Mouse (Mus musculus) embryonic facial prominence, embryonic 15.5 days (tissue): ENCODE data around the gene Cbx8. TPM values are rescaled to one million over a fixed set of nuclear protein-coding genes. Genes with fewer than 3 reads are reported as not detected.

Source experiments
- ATAC-seq: fragments of 200-750 bp; cut with Nextera tagmentation; 2 replicates; pipeline ENCODE4 v1.8.0; 2017; ENCODE audit warnings: low read depth, moderate TSS enrichment; ENCODE audit not compliant: insufficient number of reproducible peaks, low FRiP score, low TSS enrichment
- H3K27ac ChIP-seq: fragments of 300-500 bp; sonication (generic); replicated peaks from 2 replicates; pipeline ENCODE4 v1.5.1; 2015; ENCODE audit warnings: mild to moderate bottlenecking, inconsistent platforms
- H3K27me3 ChIP-seq: fragments of 300-500 bp; sonication (generic); 2 replicates; pipeline ENCODE4 v1.6.1; 2015; ENCODE audit warnings: inconsistent platforms
- H3K36me3 ChIP-seq: fragments of 300-500 bp; sonication (generic); 2 replicates; pipeline ENCODE4 v1.6.1; 2015; ENCODE audit warnings: mild to moderate bottlenecking, inconsistent platforms
- H3K4me1 ChIP-seq: fragments of 300-500 bp; sonication (generic); 2 replicates; pipeline ENCODE4 v1.6.1; 2015; ENCODE audit warnings: inconsistent platforms
- H3K4me2 ChIP-seq: fragments of 300-500 bp; sonication (generic); replicated peaks from 2 replicates; pipeline ENCODE4 v1.6.1; 2015; ENCODE audit warnings: mild to moderate bottlenecking, inconsistent platforms
- H3K4me3 ChIP-seq: fragments of 300-500 bp; sonication (generic); replicated peaks from 2 replicates; pipeline ENCODE4 v1.5.1; 2015; ENCODE audit warnings: mild to moderate bottlenecking, inconsistent platforms
- H3K9ac ChIP-seq: fragments of 300-500 bp; sonication (generic); 2 replicates; pipeline ENCODE4 v1.6.1; 2015; ENCODE audit warnings: inconsistent platforms
- H3K9me3 ChIP-seq: fragments of 300-500 bp; sonication (generic); replicated peaks from 2 replicates; pipeline ENCODE4 v1.6.1; 2016; ENCODE audit warnings: inconsistent platforms
- WGBS: fragments of 180-500 bp; shearing (Covaris S2); methylation state at CpG from one replicate; pipeline ENCODE4 v1.1.7; 2015; 5-methylcytosine and 5-hydroxymethylcytosine counted together
- polyA plus RNA-seq: library from polyadenylated mRNA; unstranded; fragments of >200 nt; fragmentation: Nextera tagmentation; extraction: Ambion mirVana; gene quantifications from 2 replicates; pipeline ENCODE4 v1.2.1, GENCODE M21; 2015

Cbx8 gene
- polyA plus RNA-seq, 1 experiment from 2014 or later: 10.3 TPM

DNA sequence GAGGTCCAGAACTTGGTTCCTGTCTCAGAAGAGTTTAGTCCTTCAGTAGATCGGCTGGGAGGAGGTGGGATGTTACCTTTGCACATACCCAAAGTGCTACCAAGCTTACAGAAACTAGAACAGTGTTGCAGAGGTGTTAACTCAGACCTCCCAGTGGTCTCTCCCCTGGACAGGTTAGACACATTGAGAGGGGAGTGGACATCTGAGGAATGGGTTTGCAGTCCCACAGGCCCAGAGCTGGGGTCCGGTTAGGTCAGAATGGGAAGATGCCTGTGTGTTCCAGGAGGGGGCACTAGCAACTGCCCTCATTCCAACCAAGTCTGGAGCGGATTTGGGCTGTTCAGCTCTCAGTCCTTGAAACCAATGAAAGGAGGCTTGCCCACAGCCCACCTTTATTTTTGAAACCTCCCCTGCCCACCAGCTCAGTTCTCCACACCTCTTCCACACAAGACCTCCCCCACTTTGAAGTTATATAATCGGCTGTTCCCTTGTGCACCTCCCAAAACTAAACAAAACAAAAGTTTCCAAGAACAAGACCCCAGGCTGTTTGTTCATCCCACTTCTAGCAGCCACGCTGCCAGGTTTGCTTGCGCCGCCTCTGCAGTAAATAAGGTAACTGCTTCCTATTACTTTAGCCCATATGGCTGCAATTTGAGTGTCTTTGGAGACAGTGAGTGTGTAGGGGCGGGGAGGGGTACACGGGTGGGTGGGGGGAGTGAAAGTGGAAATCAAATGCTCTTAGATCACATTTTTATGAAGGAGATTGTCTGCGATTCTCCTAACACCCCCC lies 3.2 kb upstream of the Cbx8 start:
- peaks cover 84% of the 10 kb centered on the region for H3K4me1 ChIP-seq
- peaks cover 71% of the 10 kb centered on the region for H3K27me3 ChIP-seq
- ATAC-seq: no peak
- H3K36me3 ChIP-seq: 0 out of 2 replicates have a peak, but pooled peaks cover 3% of the 10 kb centered on the region
- peak overlapping the region; percentile 78; the same call in 1 of the 2 replicates for H3K27ac ChIP-seq
- WGBS: 6% methylated on average over 10 of the region's 10 CpGs
- no peaks in the 10 kb centered on the region for H3K9me3 ChIP-seq
- peak overlapping the region; percentile 23; the same call in 1 of the 2 replicates for H3K4me3 ChIP-seq
- H3K9ac ChIP-seq: no peak overlapping the region
- H3K4me2 ChIP-seq: peak overlapping the region; percentile 48

DNA sequence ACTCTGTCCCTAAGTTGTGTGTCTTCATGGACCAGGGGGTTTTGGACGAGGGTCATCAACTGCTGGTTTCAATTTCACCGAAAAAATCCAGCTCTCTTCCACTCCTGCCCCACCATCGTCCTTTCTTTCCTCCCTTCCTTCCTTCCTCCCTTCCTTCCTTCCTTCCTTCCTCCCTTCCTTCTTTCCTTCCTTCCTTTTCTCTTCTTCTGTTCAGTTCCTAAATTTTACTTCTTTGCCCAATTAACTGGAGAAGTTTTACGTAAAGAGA lies 2.4 kb upstream of the Cbx8 start:
- peak overlapping the region; percentile 99 for H3K4me2 ChIP-seq
- ATAC-seq: no peak
- 9% methylated on average over 4 of the region's 4 CpGs for WGBS
- H3K4me1 ChIP-seq: peaks cover 87% of the 10 kb centered on the region
- H3K27me3 ChIP-seq: peaks cover 70% of the 10 kb centered on the region
- peaks cover 8% of the 10 kb centered on the region for H3K36me3 ChIP-seq
- H3K9me3 ChIP-seq: no peaks in the 10 kb centered on the region
- H3K9ac ChIP-seq: no peak overlapping the region
- peak overlapping the region; percentile 78 for H3K27ac ChIP-seq
- H3K4me3 ChIP-seq: peak overlapping the region; percentile 75

DNA sequence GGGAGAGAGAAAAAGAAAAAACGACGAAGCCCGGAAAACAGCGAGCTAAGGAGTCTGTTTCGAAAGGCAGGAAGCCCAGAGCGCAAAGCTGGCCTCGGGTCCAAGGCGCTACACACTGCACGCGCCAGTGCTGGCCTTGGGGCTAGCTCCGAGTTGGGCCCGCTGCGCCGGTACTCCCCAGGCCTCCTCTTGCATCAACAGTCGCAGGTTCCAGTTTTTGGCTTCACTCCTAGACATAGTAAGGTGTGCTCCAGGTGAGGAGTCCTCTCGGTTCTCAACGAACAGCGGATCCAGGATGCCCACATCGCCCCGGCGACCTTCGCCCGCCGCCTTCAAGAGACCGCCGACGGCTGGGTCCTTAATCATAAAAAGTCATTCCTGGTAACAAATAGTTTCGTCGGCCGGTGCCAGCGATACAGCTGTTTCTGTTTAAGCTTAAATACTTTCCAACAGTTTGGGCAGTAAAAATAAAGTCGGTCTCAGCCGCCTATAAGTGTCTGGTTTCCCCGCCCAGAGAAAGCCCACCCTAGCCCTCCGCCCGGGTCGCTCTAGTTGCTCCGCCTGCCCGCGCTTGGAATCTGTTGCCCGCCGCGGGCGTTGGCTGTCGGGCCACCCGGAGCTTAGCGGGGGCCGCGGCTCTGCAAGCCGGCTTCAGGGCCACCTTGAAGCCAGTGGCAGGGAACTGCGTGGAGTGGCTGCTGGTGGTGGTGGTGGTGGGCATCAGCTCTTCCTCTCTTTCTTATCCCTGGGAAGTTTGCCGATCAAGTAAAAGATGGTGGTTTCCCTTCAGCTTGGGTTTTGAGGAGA lies 1.9 kb upstream of the Cbx8 start:
- ATAC-seq: no peak
- H3K9me3 ChIP-seq: no peaks in the 10 kb centered on the region
- peak overlapping the region; percentile 78 for H3K27ac ChIP-seq
- H3K4me2 ChIP-seq: peak overlapping the region; percentile 99
- under 1% methylated on average over 52 of the region's 52 CpGs for WGBS
- no peak overlapping the region for H3K9ac ChIP-seq
- H3K36me3 ChIP-seq: peaks cover 8% of the 10 kb centered on the region
- H3K27me3 ChIP-seq: peaks cover 70% of the 10 kb centered on the region
- peak overlapping the region; percentile 75 for H3K4me3 ChIP-seq
- peaks cover 87% of the 10 kb centered on the region for H3K4me1 ChIP-seq

DNA sequence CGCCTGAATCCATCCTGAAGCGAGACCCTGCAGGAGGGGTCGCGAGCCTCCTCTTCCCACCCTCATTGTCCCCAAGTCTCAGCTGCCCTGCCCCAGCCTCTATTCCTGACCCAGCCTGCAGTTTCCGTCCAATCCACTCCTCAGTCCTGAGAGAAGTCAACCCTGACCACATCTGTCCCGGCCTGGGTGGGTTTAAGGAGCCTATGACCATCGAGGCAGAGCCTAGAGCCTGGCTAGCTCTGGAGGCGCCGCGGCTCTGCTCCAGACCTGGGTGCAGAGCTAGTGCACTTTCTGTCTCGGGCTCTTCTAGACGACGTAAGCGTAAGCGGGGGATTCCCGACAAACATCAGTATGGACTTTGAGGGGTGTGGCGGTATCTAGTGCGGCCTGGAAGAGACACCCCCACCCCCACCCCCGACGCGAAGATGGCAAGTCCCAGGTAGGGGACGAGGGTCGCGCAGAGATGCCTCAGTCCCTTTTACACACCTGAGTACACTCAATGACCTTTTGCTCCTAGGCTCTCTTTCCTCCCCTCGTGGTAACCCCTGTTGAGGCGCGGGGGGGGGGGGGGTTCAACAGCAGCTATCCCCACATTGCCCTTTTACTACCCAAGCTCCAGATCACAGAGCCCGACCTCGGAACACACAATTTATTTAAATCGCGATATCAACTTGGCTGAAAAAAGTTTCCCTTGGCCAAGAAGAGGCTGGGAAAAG lies 1.1 kb upstream of the Cbx8 start:
- Histone ChIP-seq H3K4me1 (peaks cover 87% of the 10 kb centered on the region), H3K9ac (peak overlapping the region; percentile 37; the same call in 1 of the 2 replicates), H3K9me3 (no peaks in the 10 kb centered on the region), H3K27ac (peak overlapping the region; percentile 74), H3K27me3 (peaks cover 69% of the 10 kb centered on the region), H3K4me3 (peak overlapping the region; percentile 75), H3K4me2 (peak overlapping the region; percentile 99), H3K36me3 (peaks cover 8% of the 10 kb centered on the region)
- no peak for ATAC-seq
- WGBS: 1% methylated on average over 31 of the region's 31 CpGs

DNA sequence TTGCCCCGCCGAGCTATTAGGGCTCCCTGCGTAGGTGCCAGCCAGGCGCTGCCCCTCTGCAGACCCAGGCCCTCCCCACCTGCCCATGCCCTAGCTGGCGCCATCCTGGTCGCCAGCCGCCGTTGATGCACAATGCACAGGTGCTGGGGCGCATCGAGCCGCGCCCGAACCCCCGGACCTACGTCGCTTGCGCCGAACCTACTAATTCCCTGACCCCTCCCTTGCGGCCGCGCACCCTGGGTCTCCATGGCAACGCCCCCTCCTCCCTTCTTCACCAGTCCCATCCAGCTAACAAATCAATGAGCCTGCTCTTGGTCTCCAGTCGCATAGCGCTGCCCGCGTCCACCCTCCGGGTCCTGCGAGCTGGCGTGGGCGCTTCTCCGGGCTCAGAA lies 552 bp upstream of the Cbx8 start:
- H3K4me1 ChIP-seq: peaks cover 83% of the 10 kb centered on the region
- no peaks in the 10 kb centered on the region for H3K9me3 ChIP-seq
- peaks cover 68% of the 10 kb centered on the region for H3K27me3 ChIP-seq
- peak overlapping the region; percentile 99 for H3K4me2 ChIP-seq
- H3K4me3 ChIP-seq: peak overlapping the region; percentile 75
- WGBS: 1% methylated on average over 31 of the region's 31 CpGs
- peak overlapping the region; percentile 37; the same call in 1 of the 2 replicates for H3K9ac ChIP-seq
- H3K36me3 ChIP-seq: peaks cover 8% of the 10 kb centered on the region
- ATAC-seq: peak; percentile 22
- peak overlapping the region; percentile 44; the same call in 1 of the 2 replicates for H3K27ac ChIP-seq

DNA sequence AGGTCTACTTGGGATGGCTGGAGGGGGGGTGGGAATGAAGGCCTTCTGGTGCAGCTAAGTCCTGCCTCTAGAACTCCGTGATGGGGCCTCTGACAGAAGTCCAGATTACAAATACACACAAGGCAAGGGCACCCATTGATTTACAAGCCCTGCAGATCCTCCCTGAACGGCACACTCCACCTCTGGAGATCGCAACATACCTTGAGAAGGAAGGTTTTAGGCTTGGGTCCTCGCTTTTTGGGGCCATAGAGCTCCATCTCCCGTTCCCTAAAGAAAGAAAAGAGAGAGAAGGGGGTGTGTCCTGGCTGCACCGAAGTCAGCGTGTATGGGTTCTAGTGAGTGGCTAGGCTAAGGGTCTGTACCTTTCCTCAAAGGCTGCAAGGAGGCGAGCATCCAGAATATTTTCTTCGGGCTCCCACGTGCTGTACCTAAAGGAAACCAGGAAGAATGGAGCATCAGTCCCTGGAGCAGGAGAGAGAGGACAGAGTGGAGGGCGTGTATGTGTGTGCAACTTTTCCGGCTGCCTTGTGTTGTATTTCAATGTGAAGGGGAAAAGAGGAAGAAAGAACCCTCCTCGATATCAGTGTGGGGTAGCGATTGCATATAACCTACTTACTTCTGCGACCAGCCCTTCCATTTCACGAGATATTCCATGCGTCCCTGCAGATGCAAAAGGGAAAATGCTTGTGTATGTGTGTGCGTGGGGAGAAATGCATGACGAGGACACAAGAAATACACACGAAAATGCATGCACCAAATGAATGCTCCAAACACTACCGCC lies 847 bp downstream of the Cbx8 start:
- H3K4me2 ChIP-seq: peak overlapping the region; percentile 78
- peak overlapping the region; percentile 75 for H3K4me3 ChIP-seq
- H3K36me3 ChIP-seq: peaks cover 8% of the 10 kb centered on the region
- H3K9me3 ChIP-seq: no peaks in the 10 kb centered on the region
- peaks cover 86% of the 10 kb centered on the region for H3K4me1 ChIP-seq
- no peak for ATAC-seq
- H3K27ac ChIP-seq: peak overlapping the region; percentile 88; the same call in 1 of the 2 replicates
- peak overlapping the region; percentile 72 for H3K9ac ChIP-seq
- WGBS: 11% methylated on average over 21 of the region's 21 CpGs
- H3K27me3 ChIP-seq: peaks cover 68% of the 10 kb centered on the region

DNA sequence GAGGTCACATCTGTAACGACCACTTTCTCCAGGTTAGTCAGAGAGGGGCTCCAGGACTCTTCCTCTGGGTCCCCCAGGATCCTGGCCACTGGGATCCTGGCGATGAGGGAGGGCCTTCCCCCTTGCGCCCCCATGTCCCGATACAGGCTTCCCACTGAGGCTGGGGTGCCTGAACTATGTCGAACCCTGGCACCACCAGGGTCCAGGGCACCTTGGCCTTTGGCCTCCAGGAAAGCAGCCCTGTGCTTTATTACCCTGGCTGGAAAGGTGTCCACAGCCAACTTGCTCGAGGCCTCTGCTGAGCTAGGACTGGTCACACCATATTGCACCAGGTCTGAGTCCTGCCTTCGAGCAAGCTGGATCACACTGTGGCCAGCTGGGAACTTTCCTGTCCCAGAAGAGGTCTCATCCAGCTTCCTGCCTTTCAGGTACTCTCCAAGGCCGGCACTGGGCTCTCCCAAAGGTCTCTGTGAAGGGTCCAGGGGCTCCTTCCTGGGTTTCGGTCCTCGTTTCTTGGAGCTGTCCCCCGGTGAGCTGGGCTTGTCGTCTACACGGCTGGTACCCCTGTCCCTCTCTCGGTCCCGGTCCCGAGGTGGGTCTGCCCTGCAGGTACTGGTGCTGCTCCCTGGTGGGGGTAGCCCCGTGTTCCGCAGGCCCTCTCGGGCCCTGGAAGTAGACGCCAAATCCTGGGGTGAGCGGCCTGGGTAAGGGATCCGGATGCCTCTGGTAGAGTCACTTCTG lies 1.9 kb downstream of the Cbx8 start:
- 57% methylated on average over 22 of the region's 22 CpGs for WGBS
- H3K9me3 ChIP-seq: no peaks in the 10 kb centered on the region
- H3K4me3 ChIP-seq: peak overlapping the region; percentile 75; the same call in 1 of the 2 replicates
- H3K27me3 ChIP-seq: peaks cover 66% of the 10 kb centered on the region
- H3K4me2 ChIP-seq: no peak overlapping the region
- no peak overlapping the region for H3K9ac ChIP-seq
- peaks cover 8% of the 10 kb centered on the region for H3K36me3 ChIP-seq
- H3K27ac ChIP-seq: no peak overlapping the region
- peaks cover 86% of the 10 kb centered on the region for H3K4me1 ChIP-seq
- no peak for ATAC-seq

DNA sequence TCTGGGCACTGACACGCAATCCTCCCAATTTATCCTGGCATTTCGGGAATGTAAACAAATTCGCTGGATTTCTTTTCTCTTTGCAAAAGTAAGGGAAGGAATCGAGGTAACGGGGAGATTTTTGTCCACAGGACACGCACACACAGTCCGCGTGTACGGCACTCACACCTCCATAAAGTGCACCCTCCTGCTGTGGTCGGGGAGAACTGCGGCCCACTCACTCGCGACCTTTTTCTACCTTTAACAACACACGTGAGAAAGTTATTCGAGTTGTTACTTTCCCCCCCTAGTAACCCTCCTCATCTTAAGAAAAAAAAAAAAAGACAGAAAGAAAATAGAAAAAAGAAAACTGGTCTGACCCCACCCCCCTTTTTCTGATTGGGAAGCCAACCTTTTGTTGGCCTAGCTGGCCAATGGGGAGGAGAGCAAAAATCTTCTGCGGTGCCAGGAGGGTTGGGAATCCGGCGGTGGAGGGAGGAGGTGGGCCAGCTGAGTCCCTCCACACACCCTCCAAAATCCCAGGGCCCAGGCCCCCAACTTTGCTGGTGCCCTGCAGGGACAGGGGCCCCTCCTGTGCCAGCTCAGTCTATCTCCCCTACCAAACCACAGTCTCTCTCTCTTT lies 2.9 kb downstream of the Cbx8 start:
- peak overlapping the region; percentile 35 for H3K9ac ChIP-seq
- peaks cover 8% of the 10 kb centered on the region for H3K36me3 ChIP-seq
- no peak for ATAC-seq
- 23% methylated on average over 18 of the region's 18 CpGs for WGBS
- H3K27ac ChIP-seq: no peak overlapping the region
- H3K4me1 ChIP-seq: peaks cover 78% of the 10 kb centered on the region
- H3K4me2 ChIP-seq: peak overlapping the region; percentile 78
- peak overlapping the region; percentile 41 for H3K4me3 ChIP-seq
- H3K9me3 ChIP-seq: no peaks in the 10 kb centered on the region
- H3K27me3 ChIP-seq: peaks cover 60% of the 10 kb centered on the region

DNA sequence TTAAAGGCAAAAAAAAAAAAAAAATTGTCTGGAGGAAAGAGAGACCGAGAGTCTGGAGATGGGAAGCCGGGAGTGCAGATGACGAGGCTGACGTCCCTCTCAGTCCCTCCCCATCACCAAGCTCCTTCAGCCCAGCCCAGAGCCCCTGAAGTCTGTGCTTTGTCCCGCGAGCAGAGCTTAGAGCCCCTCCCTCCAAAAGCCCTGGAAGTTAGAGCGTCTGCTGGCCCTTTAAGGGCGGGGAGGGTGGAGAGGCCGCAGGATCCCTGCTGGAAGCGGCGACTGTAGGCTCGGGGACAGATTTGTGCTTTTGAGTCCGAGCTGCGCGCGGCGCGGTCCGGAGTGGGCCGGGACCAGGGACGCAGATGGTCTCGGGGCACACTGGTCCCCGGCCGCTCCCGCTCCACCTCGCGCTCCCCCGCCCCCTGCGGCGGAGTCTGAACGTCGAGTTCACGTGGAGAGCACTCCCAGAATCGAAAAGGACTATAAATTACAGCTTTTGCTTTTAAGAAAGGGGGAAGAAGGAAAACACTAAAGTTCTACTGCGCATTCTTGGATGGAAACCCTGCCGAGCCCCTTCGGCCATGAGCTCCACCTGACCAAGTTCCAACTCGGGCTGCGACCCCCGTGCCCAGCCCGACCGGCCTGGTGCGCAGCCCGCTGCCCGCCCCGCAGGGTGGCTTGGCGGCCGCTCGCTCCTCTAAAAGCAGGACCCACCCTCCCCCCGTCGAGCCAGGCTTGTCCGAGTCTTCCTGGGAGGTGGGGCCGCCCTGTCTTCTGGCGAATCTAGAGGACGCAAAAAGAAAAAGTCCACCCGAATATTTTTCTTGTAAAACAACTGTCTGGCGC lies 3.6 kb downstream of the Cbx8 start:
- peak overlapping the region; percentile 41 for H3K4me3 ChIP-seq

More for the DNA sequence above, 3.6 kb downstream of the Cbx8 start:
- Histone ChIP-seq H3K9me3 (no peaks in the 10 kb centered on the region), H3K9ac (peak overlapping the region; percentile 35), H3K36me3 (peaks cover 8% of the 10 kb centered on the region), H3K4me1 (peaks cover 71% of the 10 kb centered on the region), H3K4me2 (peak overlapping the region; percentile 78), H3K27me3 (peaks cover 55% of the 10 kb centered on the region), H3K27ac (0 out of 2 replicates have a peak overlapping the region, but pooled peaks have one; percentile 17)
- 5% methylated on average over 57 of the region's 57 CpGs for WGBS
- ATAC-seq: no peak
